Mouse (Mus musculus): ENCODE data around the gene Trpm5. TPM values are rescaled to one million over a fixed set of nuclear protein-coding genes. Genes with fewer than 3 reads are reported as not detected.
A peak's percentile ranks its signal among the peaks of the same experiment; 100 is the strongest.

The Trpm5 gene
- polyA plus RNA-seq, 1 experiment from 2014 or later, result 0.78 TPM

DNA sequence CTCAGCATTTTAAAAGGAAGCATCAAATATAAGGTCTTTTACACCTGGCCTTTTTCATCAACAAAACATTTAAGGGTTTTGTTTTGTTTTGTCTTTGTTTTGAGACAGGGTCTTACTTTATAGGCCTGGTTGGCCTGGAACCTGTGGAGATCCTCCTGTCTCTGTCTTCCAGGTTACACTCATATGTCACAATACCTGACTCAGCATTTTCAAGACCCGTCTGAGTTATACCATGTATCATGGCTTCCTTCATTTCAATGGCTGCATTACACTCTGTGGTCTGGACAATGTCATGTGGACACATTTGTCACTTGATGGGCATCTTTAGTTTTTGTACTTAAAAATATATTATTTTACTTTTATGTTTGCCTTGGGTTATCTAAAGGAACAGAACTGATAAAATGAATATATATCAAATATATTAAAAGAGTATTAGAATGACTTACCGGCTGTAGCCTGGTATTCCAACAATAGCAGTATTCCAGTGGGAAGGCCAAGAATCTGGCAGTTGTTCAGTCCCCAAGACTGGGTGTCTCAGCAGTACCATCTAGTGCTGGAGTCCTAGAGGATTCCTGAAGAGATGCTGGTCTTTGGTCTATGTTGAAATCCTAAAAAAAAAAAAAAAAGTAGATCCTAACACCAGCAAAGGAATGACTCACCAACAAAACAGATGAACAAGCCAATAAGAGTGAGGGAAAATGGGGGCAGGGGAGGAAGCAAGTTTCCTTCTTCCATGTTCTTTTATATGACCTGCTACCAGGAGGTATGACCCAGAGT lies 50.2 kb downstream of the Trpm5 start:
- Histone ChIP-seq H3K27ac (ENCODE audit: low read length) (no peak overlapping the region), H3K36me3 (ENCODE audit: control insufficient read depth, insufficient read depth) (no peaks in the 10 kb centered on the region), H3K9me3 (replicated peaks; ENCODE audit: control insufficient read depth, low read length) (no peaks in the 10 kb centered on the region), H3K4me1 (ENCODE audit: control insufficient read depth, low read depth, low read length) (peaks cover 10% of the 10 kb centered on the region), H3K4me2 (ENCODE audit: low read depth, low read length) (no peak overlapping the region), H3K27me3 (ENCODE audit: control insufficient read depth, insufficient read depth, low read depth, low read length) (no peaks in the 10 kb centered on the region), H3K4me3 (ENCODE audit: low read depth, low read length) (no peak overlapping the region), H3K9ac (ENCODE audit: low read depth, low read length) (no peak overlapping the region)
- ATAC-seq (ENCODE audit: low read depth), result no peak
- WGBS (ENCODE audit: insufficient replicate concordance), result 62% methylated on average over 2 of the region's 2 CpGs

DNA sequence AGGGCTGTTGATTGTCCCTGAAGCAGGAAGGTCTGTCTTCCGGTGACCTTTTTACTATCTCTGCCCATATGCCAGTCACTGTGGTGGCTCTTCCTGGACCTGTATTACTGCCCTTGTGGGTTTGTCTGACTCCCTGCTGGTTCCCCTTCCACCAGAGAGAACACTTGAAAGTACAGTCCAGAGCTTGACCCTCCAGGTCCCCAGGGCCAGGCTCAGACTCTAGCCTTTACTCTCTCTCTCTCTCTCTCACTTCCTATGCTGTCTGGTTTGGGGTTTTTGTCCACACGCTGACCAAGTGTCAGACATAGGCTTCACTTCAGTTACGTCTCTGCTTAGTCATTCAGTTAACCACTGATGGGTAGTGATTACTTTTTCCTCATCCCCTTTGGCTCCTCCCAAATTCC lies 51.5 kb downstream of the Trpm5 start:
- WGBS (ENCODE audit: insufficient replicate concordance), result 22% methylated on average over 3 of the region's 3 CpGs

DNA sequence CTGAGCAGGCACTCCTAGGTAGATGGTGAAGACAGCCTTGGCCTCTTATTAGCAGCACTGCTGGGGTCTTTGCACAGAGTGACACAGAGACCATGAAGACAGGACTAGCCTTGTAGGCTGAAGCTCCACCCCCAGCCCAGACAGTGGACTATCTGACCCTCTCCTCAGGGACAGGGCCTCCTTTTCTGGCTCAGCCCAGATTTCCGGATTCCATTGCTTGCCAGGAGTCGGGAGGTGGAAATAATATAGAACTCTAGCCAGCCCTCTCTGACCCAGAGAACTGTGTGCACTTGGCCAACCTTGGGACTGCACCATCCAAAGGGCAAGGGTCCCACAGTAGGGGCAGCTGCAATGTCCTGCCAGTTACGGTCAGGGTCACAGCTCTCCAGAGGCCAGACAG lies 52.4 kb downstream of the Trpm5 start:
- H3K27me3 ChIP-seq (ENCODE audit: control insufficient read depth, insufficient read depth, low read depth, low read length), result no peaks in the 10 kb centered on the region
- ATAC-seq (ENCODE audit: low read depth), result peak; percentile 49
- no peaks in the 10 kb centered on the region for H3K36me3 ChIP-seq (ENCODE audit: control insufficient read depth, insufficient read depth)
- H3K4me2 ChIP-seq (ENCODE audit: low read depth, low read length), result no peak overlapping the region
- 43% methylated on average over 3 of the region's 3 CpGs for WGBS (ENCODE audit: insufficient replicate concordance)
- no peaks in the 10 kb centered on the region for H3K9me3 ChIP-seq (replicated peaks; ENCODE audit: control insufficient read depth, low read length)
- peaks cover 10% of the 10 kb centered on the region for H3K4me1 ChIP-seq (ENCODE audit: control insufficient read depth, low read depth, low read length)
- H3K4me3 ChIP-seq (ENCODE audit: low read depth, low read length), result no peak overlapping the region
- no peak overlapping the region for H3K27ac ChIP-seq (ENCODE audit: low read length)
- H3K9ac ChIP-seq (ENCODE audit: low read depth, low read length), result no peak overlapping the region

More for the DNA sequence above, 51.5 kb downstream of the Trpm5 start:
- no peaks in the 10 kb centered on the region for H3K36me3 ChIP-seq (ENCODE audit: control insufficient read depth, insufficient read depth)
- no peak overlapping the region for H3K9ac ChIP-seq (ENCODE audit: low read depth, low read length)
- H3K4me3 ChIP-seq (ENCODE audit: low read depth, low read length), result no peak overlapping the region
- no peak overlapping the region for H3K4me2 ChIP-seq (ENCODE audit: low read depth, low read length)
- H3K4me1 ChIP-seq (ENCODE audit: control insufficient read depth, low read depth, low read length), result peaks cover 10% of the 10 kb centered on the region
- H3K27ac ChIP-seq (ENCODE audit: low read length), result no peak overlapping the region
- no peaks in the 10 kb centered on the region for H3K27me3 ChIP-seq (ENCODE audit: control insufficient read depth, insufficient read depth, low read depth, low read length)
- no peaks in the 10 kb centered on the region for H3K9me3 ChIP-seq (replicated peaks; ENCODE audit: control insufficient read depth, low read length)
- 0 out of 2 replicates have a peak, but pooled peaks have one; percentile 5 for ATAC-seq (ENCODE audit: low read depth)

DNA sequence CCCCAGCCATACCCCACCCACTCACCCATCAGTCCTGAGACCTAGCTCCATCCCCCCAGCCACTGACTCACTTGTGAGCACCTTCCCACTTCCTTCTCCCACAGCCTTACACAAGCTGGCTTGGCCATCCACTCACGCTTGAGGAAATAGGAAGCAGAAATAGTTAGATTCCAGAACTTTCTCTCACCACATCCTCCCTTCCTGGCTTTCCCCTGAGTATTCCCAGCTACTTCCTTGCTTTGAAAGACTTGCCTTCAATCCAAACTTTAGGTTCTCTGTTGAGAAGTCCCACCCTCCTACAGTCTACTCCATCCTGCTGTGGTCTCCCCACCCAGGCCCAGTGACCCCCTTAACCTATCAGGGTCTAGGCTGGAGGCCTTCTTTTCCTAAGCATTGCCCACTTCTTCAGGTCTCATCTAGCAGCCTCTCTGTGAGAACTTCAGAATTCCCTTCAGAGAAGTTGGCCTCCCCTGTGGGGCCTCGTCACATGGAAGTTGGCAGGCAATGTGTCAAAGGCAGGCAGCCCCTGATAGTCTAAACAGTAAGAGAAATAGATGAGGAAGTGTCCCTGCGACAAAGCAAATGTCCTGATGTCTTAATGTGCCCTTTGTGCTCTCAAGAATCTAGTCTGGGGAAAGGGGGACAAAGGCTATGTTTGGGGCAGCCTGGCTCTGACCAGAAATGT lies 53.2 kb downstream of the Trpm5 start:
- WGBS (ENCODE audit: insufficient replicate concordance), result 37% methylated on average over 3 of the region's 3 CpGs
- ATAC-seq (ENCODE audit: low read depth), result no peak
- H3K27ac ChIP-seq (ENCODE audit: low read length), result no peak overlapping the region
- H3K9me3 ChIP-seq (replicated peaks; ENCODE audit: control insufficient read depth, low read length), result no peaks in the 10 kb centered on the region
- no peaks in the 10 kb centered on the region for H3K27me3 ChIP-seq (ENCODE audit: control insufficient read depth, insufficient read depth, low read depth, low read length)
- no peak overlapping the region for H3K4me2 ChIP-seq (ENCODE audit: low read depth, low read length)
- H3K9ac ChIP-seq (ENCODE audit: low read depth, low read length), result no peak overlapping the region
- H3K4me1 ChIP-seq (ENCODE audit: control insufficient read depth, low read depth, low read length), result peaks cover 10% of the 10 kb centered on the region
- H3K4me3 ChIP-seq (ENCODE audit: low read depth, low read length), result no peak overlapping the region
- H3K36me3 ChIP-seq (ENCODE audit: control insufficient read depth, insufficient read depth), result no peaks in the 10 kb centered on the region

DNA sequence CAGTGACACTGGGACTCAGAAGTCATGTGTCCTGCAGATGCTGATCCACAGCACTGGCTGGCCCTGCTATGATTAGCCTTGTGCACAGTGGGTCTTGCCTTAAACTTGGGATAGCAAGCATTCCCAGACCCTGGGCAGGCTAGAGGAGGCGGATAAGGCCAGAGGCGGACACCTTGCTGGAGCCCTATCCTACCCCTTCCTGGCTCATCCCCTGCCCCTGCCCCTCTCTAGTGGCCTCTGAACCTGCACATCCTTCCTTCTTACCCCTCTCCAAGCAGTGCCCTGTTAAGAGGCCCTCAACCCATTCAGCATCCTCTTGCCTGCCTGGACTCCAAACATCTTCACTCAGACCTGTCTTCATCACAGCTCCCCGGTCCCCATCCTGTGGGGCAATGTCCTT lies 53.9 kb downstream of the Trpm5 start:
- no peak overlapping the region for H3K9ac ChIP-seq (ENCODE audit: low read depth, low read length)
- H3K4me1 ChIP-seq (ENCODE audit: control insufficient read depth, low read depth, low read length), result peaks cover 10% of the 10 kb centered on the region
- H3K27ac ChIP-seq (ENCODE audit: low read length), result no peak overlapping the region
- H3K4me3 ChIP-seq (ENCODE audit: low read depth, low read length), result no peak overlapping the region
- no peaks in the 10 kb centered on the region for H3K36me3 ChIP-seq (ENCODE audit: control insufficient read depth, insufficient read depth)
- no peaks in the 10 kb centered on the region for H3K27me3 ChIP-seq (ENCODE audit: control insufficient read depth, insufficient read depth, low read depth, low read length)
- no peaks in the 10 kb centered on the region for H3K9me3 ChIP-seq (replicated peaks; ENCODE audit: control insufficient read depth, low read length)
- WGBS (ENCODE audit: insufficient replicate concordance), result 76% methylated on average over 3 of the region's 3 CpGs
- no peak overlapping the region for H3K4me2 ChIP-seq (ENCODE audit: low read depth, low read length)
- no peak for ATAC-seq (ENCODE audit: low read depth)

DNA sequence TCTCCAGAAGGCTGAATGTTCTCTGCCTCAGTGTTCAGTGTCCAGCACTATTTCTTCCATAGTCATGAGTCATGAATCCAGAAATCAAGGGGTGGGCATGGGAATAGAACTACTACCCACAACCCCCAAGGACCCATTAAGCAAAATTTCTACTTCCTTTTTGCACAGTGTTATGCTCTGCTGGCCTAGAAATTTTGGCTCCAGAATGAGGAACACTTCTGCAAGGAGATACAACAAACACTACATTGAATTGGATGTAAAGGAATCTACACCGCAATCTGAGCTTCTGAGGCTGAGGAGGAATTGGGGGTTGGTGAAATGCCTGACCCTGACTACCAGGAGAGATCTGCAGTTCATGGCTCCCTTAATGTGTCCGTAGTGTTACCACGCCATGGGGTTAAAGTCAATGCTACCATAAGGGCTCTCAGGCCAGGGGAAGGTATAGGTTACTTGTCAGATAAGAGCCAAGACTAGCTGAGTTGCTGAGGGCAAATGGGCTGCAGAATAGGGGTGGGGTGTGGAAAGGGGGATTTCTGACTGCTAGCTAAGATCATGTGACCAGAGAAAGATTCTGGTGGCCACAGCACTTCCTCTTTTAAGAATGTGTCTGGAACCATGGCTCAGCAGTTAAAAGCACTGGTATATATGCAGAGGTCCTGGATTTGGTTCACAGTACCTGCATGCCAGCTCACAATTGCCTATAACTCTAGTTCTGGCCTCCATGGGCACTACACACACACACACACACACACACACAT lies 56.1 kb downstream of the Trpm5 start:
- WGBS (ENCODE audit: insufficient replicate concordance), result 52% methylated on average over 3 of the region's 3 CpGs
- peaks cover 10% of the 10 kb centered on the region for H3K4me1 ChIP-seq (ENCODE audit: control insufficient read depth, low read depth, low read length)
- H3K4me3 ChIP-seq (ENCODE audit: low read depth, low read length), result no peak overlapping the region
- no peak for ATAC-seq (ENCODE audit: low read depth)
- no peaks in the 10 kb centered on the region for H3K27me3 ChIP-seq (ENCODE audit: control insufficient read depth, insufficient read depth, low read depth, low read length)
- no peak overlapping the region for H3K27ac ChIP-seq (ENCODE audit: low read length)
- no peak overlapping the region for H3K4me2 ChIP-seq (ENCODE audit: low read depth, low read length)
- H3K9ac ChIP-seq (ENCODE audit: low read depth, low read length), result no peak overlapping the region
- no peaks in the 10 kb centered on the region for H3K9me3 ChIP-seq (replicated peaks; ENCODE audit: control insufficient read depth, low read length)
- no peaks in the 10 kb centered on the region for H3K36me3 ChIP-seq (ENCODE audit: control insufficient read depth, insufficient read depth)

DNA sequence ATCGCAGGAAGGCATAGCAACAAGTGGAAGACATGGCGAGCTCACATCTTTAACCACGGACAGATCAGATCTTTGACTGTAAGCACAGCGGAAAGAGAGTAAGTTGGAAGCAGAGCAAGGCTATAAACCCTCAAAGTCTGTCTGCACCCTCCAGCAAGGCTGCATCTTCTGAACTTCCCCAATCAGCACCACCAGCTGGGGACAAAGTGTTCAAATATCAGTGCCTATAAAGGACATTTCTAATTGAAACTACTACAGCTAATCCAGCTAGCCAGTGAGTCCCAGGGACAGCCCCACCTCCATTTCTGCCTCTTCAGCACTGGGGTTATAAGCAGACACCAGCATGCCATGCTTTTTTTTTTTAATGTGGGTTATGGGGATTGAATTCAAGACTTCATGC lies 57.1 kb downstream of the Trpm5 start:
- H3K27me3 ChIP-seq (ENCODE audit: control insufficient read depth, insufficient read depth, low read depth, low read length), result no peaks in the 10 kb centered on the region
- H3K4me2 ChIP-seq (ENCODE audit: low read depth, low read length), result no peak overlapping the region
- H3K27ac ChIP-seq (ENCODE audit: low read length), result no peak overlapping the region
- H3K9ac ChIP-seq (ENCODE audit: low read depth, low read length), result no peak overlapping the region
- H3K9me3 ChIP-seq (replicated peaks; ENCODE audit: control insufficient read depth, low read length), result no peaks in the 10 kb centered on the region
- no peaks in the 10 kb centered on the region for H3K36me3 ChIP-seq (ENCODE audit: control insufficient read depth, insufficient read depth)
- WGBS (ENCODE audit: insufficient replicate concordance), result 60% methylated on average over 4 of the region's 4 CpGs
- no peak overlapping the region for H3K4me3 ChIP-seq (ENCODE audit: low read depth, low read length)
- ATAC-seq (ENCODE audit: low read depth), result no peak
- peaks cover 2% of the 10 kb centered on the region for H3K4me1 ChIP-seq (ENCODE audit: control insufficient read depth, low read depth, low read length)

DNA sequence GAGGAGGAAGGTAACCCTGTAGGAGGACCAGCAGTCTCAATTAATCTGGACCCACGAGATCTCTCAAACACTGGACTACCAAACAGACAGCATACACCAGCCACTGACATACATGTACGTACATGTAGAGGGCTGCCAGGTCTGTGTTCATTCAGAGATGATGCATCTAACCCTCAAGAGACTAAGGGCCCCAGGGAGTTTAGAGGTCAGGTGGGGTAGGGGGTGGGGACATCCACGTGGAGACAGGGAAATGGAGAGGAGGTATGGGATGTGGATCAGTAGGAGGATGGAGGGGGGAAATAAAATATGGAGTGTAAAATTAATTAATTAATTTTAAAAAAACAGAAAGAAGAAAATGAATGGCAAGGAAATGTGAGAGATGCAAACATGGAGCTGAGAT lies 57.7 kb downstream of the Trpm5 start:
- H3K4me3 ChIP-seq (ENCODE audit: low read depth, low read length), result no peak overlapping the region
- no peak overlapping the region for H3K27ac ChIP-seq (ENCODE audit: low read length)
- H3K36me3 ChIP-seq (ENCODE audit: control insufficient read depth, insufficient read depth), result no peaks in the 10 kb centered on the region
- WGBS (ENCODE audit: insufficient replicate concordance), result 57% methylated on average over 3 of the region's 3 CpGs
- H3K27me3 ChIP-seq (ENCODE audit: control insufficient read depth, insufficient read depth, low read depth, low read length), result no peaks in the 10 kb centered on the region
- H3K4me1 ChIP-seq (ENCODE audit: control insufficient read depth, low read depth, low read length), result no peaks in the 10 kb centered on the region
- no peak for ATAC-seq (ENCODE audit: low read depth)
- no peaks in the 10 kb centered on the region for H3K9me3 ChIP-seq (replicated peaks; ENCODE audit: control insufficient read depth, low read length)
- H3K4me2 ChIP-seq (ENCODE audit: low read depth, low read length), result no peak overlapping the region
- H3K9ac ChIP-seq (ENCODE audit: low read depth, low read length), result no peak overlapping the region

All from liver, embryonic 16.5 days (tissue).